Mouse (Mus musculus) forebrain, embryonic 11.5 days (tissue): ENCODE measurements around the gene Phf24. TPM values are rescaled to one million over a fixed set of nuclear protein-coding genes. Genes with fewer than 3 reads are reported as not detected.

Experiments used
- ATAC-seq: fragments of 200-750 bp; cut with Nextera tagmentation; replicated peaks from 2 replicates; pipeline ENCODE4 v1.8.0; 2017; ENCODE audit warnings: moderate TSS enrichment; ENCODE audit not compliant: low FRiP score
- DNase-seq: peaks from one replicate; pipeline ENCODE4 v3.0.0-alpha.2; 2017; ENCODE audit warnings: low spot score
- H3K27ac ChIP-seq: fragments of 300-500 bp; sonication (generic); 2 replicates; pipeline ENCODE4 v1.5.1; 2014; ENCODE audit warnings: low read depth, low read length
- H3K27me3 ChIP-seq: fragments of 300-500 bp; sonication (generic); 2 replicates; pipeline ENCODE4 v1.6.1; 2014; ENCODE audit warnings: mild to moderate bottlenecking, low read length, mixed read lengths; ENCODE audit not compliant: control insufficient read depth, insufficient read depth
- H3K36me3 ChIP-seq: fragments of 300-500 bp; sonication (generic); 2 replicates; pipeline ENCODE4 v1.6.1; 2014; ENCODE audit warnings: mild to moderate bottlenecking, low read length, moderate library complexity, mixed read lengths; ENCODE audit not compliant: control insufficient read depth, insufficient read depth
- H3K4me1 ChIP-seq: fragments of 300-500 bp; sonication (generic); replicated peaks from 2 replicates; pipeline ENCODE4 v1.6.1; 2014; ENCODE audit warnings: low read length, mixed read lengths; ENCODE audit not compliant: control insufficient read depth, insufficient read depth
- H3K4me2 ChIP-seq: fragments of 300-500 bp; sonication (generic); 2 replicates; pipeline ENCODE4 v1.6.1; 2014; ENCODE audit warnings: low read depth, mild to moderate bottlenecking, low read length, moderate library complexity, mixed read lengths; ENCODE audit not compliant: severe bottlenecking
- H3K4me3 ChIP-seq: fragments of 300-500 bp; sonication (generic); 2 replicates; pipeline ENCODE4 v1.5.1; 2014; ENCODE audit warnings: low read depth, low read length
- H3K9ac ChIP-seq: fragments of 300-500 bp; sonication (generic); 2 replicates; pipeline ENCODE4 v1.6.1; 2014; ENCODE audit warnings: low read length
- H3K9me3 ChIP-seq: fragments of 300-500 bp; sonication (generic); 2 replicates; pipeline ENCODE4 v1.6.1; 2016; ENCODE audit warnings: low read length, mixed read lengths; ENCODE audit not compliant: control insufficient read depth
- WGBS: fragments of 180-500 bp; shearing (Covaris S2); extraction: QIAGEN DNeasy Blood & Tissue Kit; methylation state at CpG from one replicate; pipeline ENCODE4 v1.1.7; 2014; 5-methylcytosine and 5-hydroxymethylcytosine counted together
- polyA plus RNA-seq: library from polyadenylated mRNA; unstranded; fragments of >200 nt; fragmentation: Nextera tagmentation; extraction: Ambion mirVana; gene quantifications from 2 replicates; pipeline ENCODE4 v1.2.1, GENCODE M21; 2014

The Phf24 gene
- polyA plus RNA-seq, 1 experiment from 2014 or later: 1.3 TPM

- no peak for ATAC-seq
- Histone ChIP-seq H3K9me3 (no peaks in the 10 kb centered on the region), H3K4me1 (peaks cover 2% of the 10 kb centered on the region; the same call in 1 of the 2 replicates), H3K36me3 (no peaks in the 10 kb centered on the region), H3K4me2 (no peak overlapping the region), H3K27me3 (peaks cover 15% of the 10 kb centered on the region), H3K27ac (no peak overlapping the region), H3K4me3 (no peak overlapping the region), H3K9ac (no peak overlapping the region)
- DNase-seq: peak; percentile 30
- WGBS: 81% methylated on average over 9 of the region's 9 CpGs
Measured at GRCm38 (mm10) chr4:42920726-42921125, 4.3 kb downstream of the Phf24 start.

GRCm38 (mm10) chr4:42921536-42921935, 5.1 kb downstream of the Phf24 start:
- Histone ChIP-seq H3K4me1 (peaks cover 2% of the 10 kb centered on the region; the same call in 1 of the 2 replicates), H3K36me3 (no peaks in the 10 kb centered on the region), H3K4me3 (no peak overlapping the region), H3K27me3 (peaks cover 12% of the 10 kb centered on the region), H3K9ac (no peak overlapping the region), H3K27ac (no peak overlapping the region), H3K4me2 (no peak overlapping the region), H3K9me3 (no peaks in the 10 kb centered on the region)
- no peak for ATAC-seq
- WGBS: 93% methylated on average over 2 of the region's 2 CpGs
- no peak for DNase-seq

- no peak overlapping the region for H3K27ac ChIP-seq
- H3K4me2 ChIP-seq: no peak overlapping the region
- WGBS: 80% methylated on average over 6 of the region's 6 CpGs
- ATAC-seq (no peak), DNase-seq (no peak)
- peaks cover 2% of the 10 kb centered on the region; the same call in 1 of the 2 replicates for H3K4me1 ChIP-seq
- no peak overlapping the region for H3K9ac ChIP-seq
- H3K4me3 ChIP-seq: no peak overlapping the region
- H3K27me3 ChIP-seq: peaks cover 12% of the 10 kb centered on the region
- H3K9me3 ChIP-seq: no peaks in the 10 kb centered on the region
- H3K36me3 ChIP-seq: no peaks in the 10 kb centered on the region
Measured at GRCm38 (mm10) chr4:42922056-42922455, 5.6 kb downstream of the Phf24 start.

- Histone ChIP-seq H3K36me3 (no peaks in the 10 kb centered on the region), H3K9me3 (no peaks in the 10 kb centered on the region), H3K27me3 (peaks cover 8% of the 10 kb centered on the region), H3K9ac (no peak overlapping the region), H3K4me2 (no peak overlapping the region), H3K4me1 (peaks cover 2% of the 10 kb centered on the region; the same call in 1 of the 2 replicates), H3K27ac (no peak overlapping the region), H3K4me3 (no peak overlapping the region)
- WGBS: 89% methylated on average over 8 of the region's 8 CpGs
- DNase-seq: no peak
- ATAC-seq: no peak
Measured at GRCm38 (mm10) chr4:42922461-42922860, 6.0 kb downstream of the Phf24 start.

GRCm38 (mm10) chr4:42924095-42924710, 7.7 kb downstream of the Phf24 start:
- Histone ChIP-seq H3K4me1 (0 out of 2 replicates have a peak, but pooled peaks cover 2% of the 10 kb centered on the region), H3K27ac (no peak overlapping the region), H3K4me3 (no peak overlapping the region), H3K9me3 (no peaks in the 10 kb centered on the region), H3K4me2 (no peak overlapping the region), H3K9ac (no peak overlapping the region), H3K27me3 (no peaks in the 10 kb centered on the region), H3K36me3 (no peaks in the 10 kb centered on the region)
- DNase-seq (no peak), ATAC-seq (no peak)
- 60% methylated on average over 13 of the region's 13 CpGs for WGBS

GRCm38 (mm10) chr4:42928209-42928608, 11.7 kb downstream of the Phf24 start:
- ATAC-seq (no peak), DNase-seq (no peak)
- Histone ChIP-seq H3K9ac (no peak overlapping the region), H3K4me3 (no peak overlapping the region), H3K27ac (no peak overlapping the region), H3K4me2 (no peak overlapping the region), H3K27me3 (no peaks in the 10 kb centered on the region), H3K36me3 (no peaks in the 10 kb centered on the region), H3K9me3 (no peaks in the 10 kb centered on the region), H3K4me1 (0 out of 2 replicates have a peak, but pooled peaks cover 2% of the 10 kb centered on the region)
- WGBS: 81% methylated on average over 5 of the region's 5 CpGs

- no peak overlapping the region for H3K9ac ChIP-seq
- no peaks in the 10 kb centered on the region for H3K36me3 ChIP-seq
- H3K27ac ChIP-seq: no peak overlapping the region
- no peak for ATAC-seq
- no peak for DNase-seq
- no peaks in the 10 kb centered on the region for H3K9me3 ChIP-seq
- H3K4me1 ChIP-seq: 0 out of 2 replicates have a peak, but pooled peaks cover 6% of the 10 kb centered on the region
- H3K4me2 ChIP-seq: no peak overlapping the region
- H3K27me3 ChIP-seq: no peaks in the 10 kb centered on the region
- no peak overlapping the region for H3K4me3 ChIP-seq
- WGBS: 89% methylated on average over 9 of the region's 9 CpGs
Measured at GRCm38 (mm10) chr4:42928952-42929351, 12.5 kb downstream of the Phf24 start.

GRCm38 (mm10) chr4:42932229-42932969, 15.9 kb downstream of the Phf24 start:
- no peak overlapping the region for H3K27ac ChIP-seq
- no peaks in the 10 kb centered on the region for H3K9me3 ChIP-seq
- H3K9ac ChIP-seq: no peak overlapping the region
- 76% methylated on average over 8 of the region's 8 CpGs for WGBS
- H3K4me2 ChIP-seq: no peak overlapping the region
- ATAC-seq (no peak), DNase-seq (peak; percentile 39)
- H3K27me3 ChIP-seq: no peaks in the 10 kb centered on the region
- no peaks in the 10 kb centered on the region for H3K36me3 ChIP-seq
- H3K4me1 ChIP-seq: 0 out of 2 replicates have a peak, but pooled peaks cover 4% of the 10 kb centered on the region
- no peak overlapping the region for H3K4me3 ChIP-seq
